Mouse (Mus musculus) intestine, embryonic 16.5 days (tissue): ENCODE measurements around the gene Ppp1r13l. TPM values are rescaled to one million over a fixed set of nuclear protein-coding genes. Genes with fewer than 3 reads are reported as not detected.

ENCODE experiments used
- ATAC-seq: fragments of 200-750 bp; cut with Nextera tagmentation; 2 replicates; pipeline ENCODE4 v1.8.0; 2017; ENCODE audit warnings: moderate TSS enrichment, moderate library complexity
- H3K27ac ChIP-seq: fragments of 300-500 bp; sonication (generic); 2 replicates; pipeline ENCODE4 v1.5.1; 2014; ENCODE audit warnings: mild to moderate bottlenecking, low read length
- H3K27me3 ChIP-seq: fragments of 300-500 bp; sonication (generic); replicated peaks from 2 replicates; pipeline ENCODE4 v1.6.1; 2014; ENCODE audit warnings: low read length, control low read depth, mixed read lengths; ENCODE audit not compliant: control insufficient read depth, insufficient read depth
- H3K36me3 ChIP-seq: fragments of 300-500 bp; sonication (generic); 2 replicates; pipeline ENCODE4 v1.6.1; 2014; ENCODE audit warnings: low read length, control low read depth; ENCODE audit not compliant: control insufficient read depth, insufficient read depth
- H3K4me1 ChIP-seq: fragments of 300-500 bp; sonication (generic); 2 replicates; pipeline ENCODE4 v1.6.1; 2014; ENCODE audit warnings: low read length, control low read depth, mixed read lengths; ENCODE audit not compliant: control insufficient read depth, insufficient read depth
- H3K4me2 ChIP-seq: fragments of 300-500 bp; sonication (generic); 2 replicates; pipeline ENCODE4 v1.6.1; 2014; ENCODE audit warnings: low read depth, low read length, control low read depth
- H3K4me3 ChIP-seq: fragments of 300-500 bp; sonication (generic); 2 replicates; pipeline ENCODE4 v1.5.1; 2014; ENCODE audit warnings: mild to moderate bottlenecking, low read length
- H3K9ac ChIP-seq: fragments of 300-500 bp; sonication (generic); 2 replicates; pipeline ENCODE4 v1.6.1; 2014; ENCODE audit warnings: low read depth, low read length
- H3K9me3 ChIP-seq: fragments of 300-500 bp; sonication (generic); 2 replicates; pipeline ENCODE4 v1.6.1; 2016; ENCODE audit warnings: low read length, control low read depth; ENCODE audit not compliant: control insufficient read depth
- WGBS: fragments of 180-500 bp; shearing (Covaris S2); extraction: QIAGEN DNeasy Blood & Tissue Kit; methylation state at CpG from one replicate; pipeline ENCODE4 v1.1.7; 2014; 5-methylcytosine and 5-hydroxymethylcytosine counted together
- polyA plus RNA-seq: library from polyadenylated mRNA; unstranded; fragments of >200 nt; fragmentation: Nextera tagmentation; extraction: Ambion mirVana; gene quantifications from 2 replicates; pipeline ENCODE4 v1.2.1, GENCODE M21; 2015

The Ppp1r13l gene
- polyA plus RNA-seq, 1 experiment from 2014 or later, result 3.1 TPM

DNA sequence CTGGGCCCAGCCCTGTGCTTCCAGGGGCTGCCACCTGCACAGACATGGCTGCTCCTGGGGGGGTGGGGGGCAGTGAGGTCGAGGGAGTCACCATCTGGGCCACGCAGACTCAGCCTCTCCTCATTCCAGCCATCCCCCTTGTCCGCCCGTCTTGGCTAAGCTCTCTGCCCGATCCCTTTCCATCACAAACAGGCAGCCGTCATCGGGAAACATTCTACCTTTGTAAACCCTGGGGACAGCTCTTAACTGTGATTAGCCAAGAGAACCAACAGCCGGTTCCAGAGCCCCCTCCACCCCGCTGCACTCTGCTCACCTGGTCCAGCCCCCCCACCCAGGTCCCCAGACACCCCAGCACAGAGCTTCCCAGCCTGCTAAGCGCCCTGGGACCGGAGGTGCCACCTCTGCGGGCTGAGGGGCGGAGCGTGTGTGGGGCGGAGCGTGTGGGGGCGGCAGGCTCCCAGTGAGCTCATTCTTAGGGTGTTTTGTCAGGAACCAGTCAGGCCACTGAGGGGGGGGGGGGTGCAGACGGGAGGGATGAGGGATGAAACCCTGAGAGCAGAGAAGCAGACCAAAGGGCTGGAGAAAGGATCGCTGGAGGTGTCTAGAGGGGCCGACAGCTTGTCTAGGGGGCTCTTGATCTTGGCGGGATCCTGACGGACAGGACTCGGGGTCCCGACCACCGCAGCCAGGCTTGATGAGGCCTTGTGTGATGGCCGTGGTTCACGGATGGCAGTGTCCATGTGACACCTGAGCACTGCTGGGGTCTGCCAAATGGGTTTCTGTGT is 40.1 kb downstream of the Ppp1r13l start:
- peak; percentile 51; the same call in 1 of the 2 replicates for ATAC-seq
- H3K27ac ChIP-seq, result no peak overlapping the region
- H3K9ac ChIP-seq, result peak overlapping the region; percentile 49
- peaks cover 11% of the 10 kb centered on the region for H3K4me1 ChIP-seq
- peak overlapping the region; percentile 67 for H3K4me2 ChIP-seq
- H3K4me3 ChIP-seq, result peak overlapping the region; percentile 34
- 0 out of 2 replicates have a peak, but pooled peaks cover 4% of the 10 kb centered on the region for H3K9me3 ChIP-seq
- no peaks in the 10 kb centered on the region for H3K36me3 ChIP-seq
- peaks cover 16% of the 10 kb centered on the region for H3K27me3 ChIP-seq
- 4% methylated on average over 27 of the region's 27 CpGs for WGBS

DNA sequence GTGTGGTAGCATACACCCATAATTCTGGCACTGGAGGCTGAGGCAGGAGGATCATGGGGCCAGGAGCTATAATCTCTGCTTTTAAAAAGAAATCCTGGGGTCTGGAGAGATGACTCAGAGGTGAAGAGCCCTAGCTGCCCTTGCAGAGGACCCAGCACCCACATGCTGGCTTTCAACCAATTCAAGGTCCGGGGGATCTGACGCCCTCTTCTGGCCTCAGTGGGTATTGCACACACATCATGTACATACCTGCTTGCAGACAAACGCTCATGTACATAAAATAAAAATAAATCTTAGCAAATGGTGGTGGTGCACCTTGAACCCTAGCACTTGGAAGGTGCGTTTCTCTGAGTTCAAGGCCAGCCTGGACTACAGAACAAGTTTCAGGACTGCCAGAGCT is 41.4 kb downstream of the Ppp1r13l start:
- peaks cover 17% of the 10 kb centered on the region for H3K27me3 ChIP-seq
- no peak overlapping the region for H3K9ac ChIP-seq
- no peak overlapping the region for H3K4me2 ChIP-seq
- no peak overlapping the region for H3K27ac ChIP-seq
- 0 out of 2 replicates have a peak, but pooled peaks cover 4% of the 10 kb centered on the region for H3K9me3 ChIP-seq
- no peak for ATAC-seq
- peaks cover 11% of the 10 kb centered on the region for H3K4me1 ChIP-seq
- H3K4me3 ChIP-seq, result no peak overlapping the region
- no peaks in the 10 kb centered on the region for H3K36me3 ChIP-seq
- 81% methylated on average over 4 of the region's 4 CpGs for WGBS

DNA sequence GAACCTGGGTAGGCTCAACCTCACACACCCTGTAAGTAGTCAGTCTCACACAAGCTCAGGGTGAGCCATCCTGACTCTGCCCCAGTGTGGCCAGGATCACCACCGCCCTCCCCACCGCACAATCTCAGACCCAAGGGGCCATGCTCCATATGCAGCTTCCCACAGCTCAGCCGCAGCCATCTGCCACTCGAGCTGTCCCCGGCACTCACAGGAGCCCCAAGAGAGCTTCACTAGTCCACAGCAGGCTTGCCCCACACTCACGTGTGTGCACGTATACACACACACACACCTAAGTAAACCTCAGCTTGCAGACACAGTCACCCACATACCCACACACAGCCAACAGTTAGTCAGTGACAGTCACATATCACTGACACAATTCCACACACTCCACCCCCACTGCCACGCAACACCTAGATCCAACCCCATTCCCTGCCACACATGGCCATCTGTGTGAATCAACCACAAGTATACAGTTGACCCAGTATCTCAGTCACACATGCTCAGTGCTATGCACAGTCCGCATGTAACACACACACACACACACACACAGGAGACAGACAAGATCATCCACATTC is 43.1 kb downstream of the Ppp1r13l start:
- Histone ChIP-seq H3K9ac (no peak overlapping the region), H3K4me3 (no peak overlapping the region), H3K27me3 (peaks cover 17% of the 10 kb centered on the region), H3K9me3 (0 out of 2 replicates have a peak, but pooled peaks cover 4% of the 10 kb centered on the region), H3K27ac (no peak overlapping the region), H3K36me3 (no peaks in the 10 kb centered on the region), H3K4me1 (peaks cover 11% of the 10 kb centered on the region), H3K4me2 (no peak overlapping the region)
- 84% methylated on average over 9 of the region's 9 CpGs for WGBS
- no peak for ATAC-seq

DNA sequence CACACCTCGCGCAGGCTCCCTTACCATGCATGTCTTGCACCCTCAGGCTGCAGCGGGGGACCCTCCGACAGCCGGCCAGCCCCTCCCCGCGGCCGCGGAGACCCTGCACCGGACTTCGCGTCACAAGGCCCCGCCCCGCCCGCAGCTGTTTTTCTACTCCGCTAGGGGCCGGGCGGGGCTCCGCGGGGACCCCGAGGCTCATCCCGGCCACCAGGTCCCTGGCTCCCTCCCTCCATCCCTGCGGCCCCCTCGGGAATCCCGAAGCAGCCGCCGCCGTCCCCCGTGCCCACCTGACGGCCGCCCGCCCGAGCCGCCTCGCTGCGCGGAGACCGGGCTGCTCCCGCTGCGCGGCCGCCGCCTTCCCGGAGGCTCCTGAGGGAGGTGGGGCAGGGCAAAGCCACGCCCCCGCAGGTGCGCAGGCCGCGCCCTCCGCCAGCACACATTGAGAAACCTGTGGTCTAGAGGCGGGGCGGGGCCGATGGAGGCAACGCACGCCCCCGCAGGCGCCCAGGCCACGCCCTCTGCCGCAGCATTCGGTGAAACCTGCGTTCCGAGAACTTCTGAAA is 44.3 kb downstream of the Ppp1r13l start, which contains the start of gene Klc3:
TSS of gene Klc3 (minus strand) at position 374 of the 566 bp plus-strand sequence.
- peak within 1 kb of the TSS; percentile 99 for H3K4me2 ChIP-seq
- no peaks in the 10 kb centered on the region for H3K36me3 ChIP-seq
- 0 out of 2 replicates have a peak, but pooled peaks cover 4% of the 10 kb centered on the region for H3K9me3 ChIP-seq
- peaks cover 11% of the 10 kb centered on the region for H3K4me1 ChIP-seq
- peak; percentile 86 for ATAC-seq
- H3K9ac ChIP-seq, result peak within 1 kb of the TSS; percentile 69
- WGBS, result under 1% methylated on average over 62 of the region's 62 CpGs
- H3K4me3 ChIP-seq, result peak within 1 kb of the TSS; percentile 70
- peaks cover 17% of the 10 kb centered on the region for H3K27me3 ChIP-seq
- no peak within 1 kb of the TSS for H3K27ac ChIP-seq

DNA sequence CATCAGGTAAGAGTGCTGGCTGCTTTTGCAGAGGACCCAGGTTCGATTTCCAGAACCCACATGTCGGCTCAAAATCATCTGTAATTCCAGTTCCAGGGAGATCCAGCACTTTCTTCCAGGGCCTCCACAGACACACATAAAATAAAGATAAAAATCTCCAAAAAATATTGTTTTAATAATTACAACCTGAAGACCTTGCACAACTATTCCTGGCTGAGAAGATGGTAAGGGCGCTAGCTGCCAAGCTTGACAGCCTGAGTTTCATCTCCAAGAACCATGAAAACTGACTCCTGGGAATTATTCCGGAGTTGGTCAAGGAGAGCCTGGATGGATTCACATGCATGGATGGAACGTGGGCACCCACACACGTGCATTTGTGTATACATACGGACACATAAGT is 44.9 kb downstream of the Ppp1r13l start, which contains the start of gene Ckm:
TSS of gene Ckm (plus strand) at position 301 of the 400 bp plus-strand sequence.
- 45% methylated on average over 7 of the region's 7 CpGs for WGBS
- peaks cover 8% of the 10 kb centered on the region for H3K4me1 ChIP-seq
- H3K4me3 ChIP-seq, result peak within 1 kb of the TSS; percentile 70
- H3K9ac ChIP-seq, result peak within 1 kb of the TSS; percentile 69
- 0 out of 2 replicates have a peak, but pooled peaks cover 4% of the 10 kb centered on the region for H3K9me3 ChIP-seq
- no peak for ATAC-seq
- no peaks in the 10 kb centered on the region for H3K36me3 ChIP-seq
- H3K27ac ChIP-seq, result no peak within 1 kb of the TSS
- H3K27me3 ChIP-seq, result peaks cover 17% of the 10 kb centered on the region
- peak within 1 kb of the TSS; percentile 99 for H3K4me2 ChIP-seq

DNA sequence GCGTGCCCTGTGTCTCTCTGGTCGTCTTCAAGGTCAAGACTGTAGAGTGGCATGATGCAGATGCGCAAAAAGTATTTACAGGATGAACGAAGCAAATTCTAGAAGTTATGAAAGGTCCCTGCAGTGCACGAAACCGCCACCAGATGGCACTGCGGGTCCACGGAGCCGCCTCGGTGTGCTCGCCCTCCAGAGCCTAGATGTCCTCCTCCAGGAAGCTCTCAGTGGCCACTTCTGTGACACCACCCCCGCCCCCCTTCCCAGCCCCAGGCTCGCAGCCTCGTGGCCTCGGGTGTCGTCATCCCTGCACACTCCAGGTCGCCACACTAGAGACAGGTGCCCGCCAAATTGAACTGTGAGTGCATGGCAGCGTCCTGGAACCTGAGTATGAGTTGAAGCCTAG is 45.9 kb downstream of the Ppp1r13l start:
- no peak overlapping the region for H3K27ac ChIP-seq
- H3K36me3 ChIP-seq, result no peaks in the 10 kb centered on the region
- H3K9ac ChIP-seq, result no peak overlapping the region
- ATAC-seq, result peak; percentile 54; the same call in 1 of the 2 replicates
- 2% methylated on average over 19 of the region's 19 CpGs for WGBS
- H3K4me3 ChIP-seq, result no peak overlapping the region
- H3K4me2 ChIP-seq, result peak overlapping the region; percentile 13; the same call in 1 of the 2 replicates
- 0 out of 2 replicates have a peak, but pooled peaks cover 3% of the 10 kb centered on the region for H3K4me1 ChIP-seq
- peaks cover 17% of the 10 kb centered on the region for H3K27me3 ChIP-seq
- 0 out of 2 replicates have a peak, but pooled peaks cover 4% of the 10 kb centered on the region for H3K9me3 ChIP-seq

DNA sequence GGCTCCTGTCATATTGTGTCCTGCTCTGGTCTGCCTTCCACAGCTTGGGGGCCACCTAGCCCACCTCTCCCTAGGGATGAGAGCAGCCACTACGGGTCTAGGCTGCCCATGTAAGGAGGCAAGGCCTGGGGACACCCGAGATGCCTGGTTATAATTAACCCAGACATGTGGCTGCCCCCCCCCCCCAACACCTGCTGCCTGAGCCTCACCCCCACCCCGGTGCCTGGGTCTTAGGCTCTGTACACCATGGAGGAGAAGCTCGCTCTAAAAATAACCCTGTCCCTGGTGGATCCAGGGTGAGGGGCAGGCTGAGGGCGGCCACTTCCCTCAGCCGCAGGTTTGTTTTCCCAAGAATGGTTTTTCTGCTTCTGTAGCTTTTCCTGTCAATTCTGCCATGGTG is 50.2 kb downstream of the Ppp1r13l start:
- Histone ChIP-seq H3K4me3 (no peak overlapping the region), H3K4me2 (no peak overlapping the region), H3K27me3 (0 out of 2 replicates have a peak, but pooled peaks cover 1% of the 10 kb centered on the region), H3K36me3 (no peaks in the 10 kb centered on the region), H3K27ac (no peak overlapping the region), H3K4me1 (no peaks in the 10 kb centered on the region), H3K9ac (no peak overlapping the region), H3K9me3 (no peaks in the 10 kb centered on the region)
- ATAC-seq, result no peak
- WGBS, result 40% methylated on average over 6 of the region's 6 CpGs

DNA sequence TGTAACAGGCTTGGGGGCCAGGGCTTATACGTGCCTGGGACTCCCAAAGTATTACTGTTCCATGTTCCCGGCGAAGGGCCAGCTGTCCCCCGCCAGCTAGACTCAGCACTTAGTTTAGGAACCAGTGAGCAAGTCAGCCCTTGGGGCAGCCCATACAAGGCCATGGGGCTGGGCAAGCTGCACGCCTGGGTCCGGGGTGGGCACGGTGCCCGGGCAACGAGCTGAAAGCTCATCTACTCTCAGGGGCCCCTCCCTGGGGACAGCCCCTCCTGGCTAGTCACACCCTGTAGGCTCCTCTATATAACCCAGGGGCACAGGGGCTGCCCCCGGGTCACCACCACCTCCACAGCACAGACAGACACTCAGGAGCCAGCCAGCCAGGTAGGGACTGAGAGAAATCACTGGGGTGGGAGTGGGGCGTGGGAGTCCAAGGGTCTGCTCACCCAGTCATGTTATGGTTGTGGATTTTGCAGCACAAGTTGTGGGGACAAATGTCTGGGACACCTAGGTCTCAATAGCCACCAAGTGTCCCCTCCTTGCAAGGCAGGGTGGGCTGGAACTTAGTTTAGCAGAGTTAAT is 51.3 kb downstream of the Ppp1r13l start:
- WGBS, result 71% methylated on average over 11 of the region's 11 CpGs
- Histone ChIP-seq H3K4me1 (no peaks in the 10 kb centered on the region), H3K4me2 (no peak overlapping the region), H3K9ac (no peak overlapping the region), H3K27me3 (no peaks in the 10 kb centered on the region; the same call in 1 of the 2 replicates), H3K27ac (no peak overlapping the region), H3K9me3 (no peaks in the 10 kb centered on the region), H3K36me3 (no peaks in the 10 kb centered on the region), H3K4me3 (no peak overlapping the region)
- 0 out of 2 replicates have a peak, but pooled peaks have one; percentile 47 for ATAC-seq

DNA sequence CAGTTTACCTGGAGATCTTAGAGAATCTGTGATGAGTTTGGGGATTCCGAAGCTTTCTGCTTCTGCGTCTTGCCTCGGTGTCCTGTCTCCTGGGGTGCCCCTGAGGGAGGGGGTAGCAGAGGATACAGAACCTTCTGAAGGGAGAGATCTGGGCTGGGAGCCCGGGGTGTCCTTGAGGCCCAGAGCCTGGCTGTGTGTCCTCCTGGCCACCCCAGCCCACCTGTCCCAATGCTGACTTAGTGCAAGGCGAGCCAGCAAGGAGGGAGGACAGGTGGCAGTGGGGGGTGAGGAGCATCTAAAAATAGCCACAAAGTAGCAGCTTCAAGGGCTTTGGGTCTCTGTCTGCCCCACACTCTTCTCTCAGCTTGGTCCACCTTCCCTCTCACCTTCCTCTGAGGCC is 52.2 kb downstream of the Ppp1r13l start:
- no peaks in the 10 kb centered on the region for H3K4me1 ChIP-seq
- no peaks in the 10 kb centered on the region for H3K36me3 ChIP-seq
- H3K9ac ChIP-seq, result no peak overlapping the region
- 69% methylated on average over 5 of the region's 5 CpGs for WGBS
- no peak for ATAC-seq
- no peak overlapping the region for H3K27ac ChIP-seq
- H3K9me3 ChIP-seq, result no peaks in the 10 kb centered on the region
- H3K27me3 ChIP-seq, result no peaks in the 10 kb centered on the region; the same call in 1 of the 2 replicates
- H3K4me2 ChIP-seq, result no peak overlapping the region
- no peak overlapping the region for H3K4me3 ChIP-seq
